Mouse (Mus musculus): ENCODE results near the gene Klhdc8a.
"Not testable (repeated sequence)": the region's sequence is repeated elsewhere in the genome, so short reads cannot be mapped to it uniquely, and the experiment has no call there.

Gene Klhdc8a

GRCm38 (mm10) chr1:132345514-132345913, 47.1 kb downstream of the Klhdc8a start:
- DNase-seq: no peak

GRCm38 (mm10) chr1:132346134-132346851, 47.9 kb downstream of the Klhdc8a start:
- no peak for DNase-seq

- DNase-seq: no peak
Measured at GRCm38 (mm10) chr1:132346951-132347350, 48.5 kb downstream of the Klhdc8a start.

GRCm38 (mm10) chr1:132348401-132348800, 50.0 kb downstream of the Klhdc8a start:
- no peak for DNase-seq

- not testable (repeated sequence) for DNase-seq
Measured at GRCm38 (mm10) chr1:132349049-132349448, 50.6 kb downstream of the Klhdc8a start.

GRCm38 (mm10) chr1:132349601-132350000, 51.2 kb downstream of the Klhdc8a start:
- DNase-seq: not testable (repeated sequence)

GRCm38 (mm10) chr1:132351058-132351457, 52.6 kb downstream of the Klhdc8a start:
- no peak for DNase-seq

- no peak for DNase-seq
Measured at GRCm38 (mm10) chr1:132353389-132353788, 55.0 kb downstream of the Klhdc8a start.

- DNase-seq: no peak
Measured at GRCm38 (mm10) chr1:132354234-132354633, 55.8 kb downstream of the Klhdc8a start.

GRCm38 (mm10) chr1:132355162-132355601, 56.8 kb downstream of the Klhdc8a start:
- DNase-seq: no peak

- peak; percentile 89 for DNase-seq
Measured at GRCm38 (mm10) chr1:132355841-132356242, 57.4 kb downstream of the Klhdc8a start.

- DNase-seq: no peak
Measured at GRCm38 (mm10) chr1:132356841-132357240, 58.4 kb downstream of the Klhdc8a start.

Measured in lung, postnatal 14 days (tissue).